Mouse (Mus musculus): ENCODE results near the gene Rnf144b.

DNA sequence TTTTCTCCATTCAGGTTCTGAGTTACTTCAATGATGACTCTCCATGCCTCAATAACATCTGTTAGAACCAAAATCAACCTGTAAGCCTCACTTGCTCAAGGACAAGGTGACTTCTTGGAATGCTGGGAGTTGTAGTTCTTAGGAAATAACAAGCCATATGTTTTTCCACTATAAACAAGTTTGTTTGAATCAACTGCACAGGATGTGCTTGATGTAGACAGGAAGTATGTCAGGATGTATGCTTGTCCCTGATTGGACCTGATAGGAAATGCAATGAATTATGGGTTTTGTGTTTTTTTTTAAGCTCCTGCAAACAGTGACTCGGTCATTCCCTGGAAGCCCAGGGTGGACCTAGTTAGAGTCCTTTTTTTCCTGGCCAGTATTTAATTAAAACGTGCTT, 139.5 kb downstream of the Rnf144b start:
- TF ChIP-seq POLR2A (IDR thresholded peaks at IDR 0.05; ENCODE audit: control insufficient read depth, extremely low read depth, insufficient read depth, low read length, poor library complexity) (no peak), CTCF (IDR thresholded peaks at IDR 0.05; ENCODE audit: borderline replicate concordance, control insufficient read depth, extremely low read depth, insufficient read depth, low read length, poor library complexity) (no peak)

Measured in thymus, adult 2 months (tissue).